Mouse (Mus musculus) bone marrow, adult 2 months (tissue): Measurements from ENCODE around the gene Sec1.

Experiments
- CTCF ChIP-seq: fragments of 200-500 bp; IDR thresholded peaks from 2 replicates; pipeline ENCODE4 v1.5.1; 2011; ENCODE audit warnings: low read length, control low read depth; ENCODE audit not compliant: control insufficient read depth, insufficient read depth
- POLR2A ChIP-seq: fragments of 200-500 bp; IDR thresholded peaks from 2 replicates; pipeline ENCODE4 v1.6.1; 2011; ENCODE audit warnings: low read depth, mild to moderate bottlenecking, control low read depth, low read length, borderline replicate concordance; ENCODE audit not compliant: control insufficient read depth

DNA sequence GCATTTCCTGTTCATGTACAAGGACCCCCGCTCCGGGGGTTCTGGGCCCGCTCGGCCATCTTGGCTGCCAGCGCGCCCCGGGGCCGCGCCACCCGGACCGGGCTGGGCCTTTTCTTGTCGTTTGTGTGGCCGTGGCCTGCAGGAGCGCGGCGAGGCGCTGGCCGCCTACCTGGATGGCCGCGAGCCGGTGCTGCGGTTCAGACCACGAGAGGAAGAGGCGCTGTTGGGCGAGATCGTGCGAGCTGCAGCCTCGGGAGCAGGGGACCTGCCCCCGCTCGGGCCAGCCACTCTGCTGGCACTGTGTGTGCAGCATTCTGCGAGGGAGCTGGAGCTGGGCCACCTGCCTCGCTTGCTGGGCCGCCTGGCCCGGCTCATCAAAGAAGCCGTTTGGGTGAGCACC is 61.7 kb downstream of the Sec1 start:
- TF ChIP-seq CTCF (no peak), POLR2A (no peak)
